ENCODE assay signal across 9 mouse cellular contexts in genomic region chr4:43728576-43728954, GRCm38 (mm10). TPM values are rescaled to one million over a fixed set of nuclear protein-coding genes. Genes with fewer than 3 reads are reported as not detected.
DNase-seq lines count a peak whose midpoint lies in the region; ATAC-seq and TF ChIP-seq lines count a peak whose summit lies in the region.
"Had no signal": no experiment of that assay in that cellular context is flagged by ENCODE, and none has a peak within 500 bp of the region (broad histone marks: within the 10 kb centered on the region; RNA-seq: fewer than 3 reads in every experiment).

No protein-coding gene starts in this region.

- peak; percentile 74 for ATAC-seq in lung, postnatal 0 days

- TF ChIP-seq CTCF in kidney, adult 2 months (conservative IDR thresholded peaks at IDR 0.05; ENCODE audit: insufficient read depth, insufficient read length, low read depth, low read length): no peak
- TF ChIP-seq CTCF in lung, postnatal 0 days (IDR thresholded peaks at IDR 0.05): no peak

- no peak overlapping the region for H3K4me3 ChIP-seq in kidney, adult 2 months (ENCODE audit: insufficient read depth, low read depth, low read length)
- H3K4me3 ChIP-seq in lung, postnatal 0 days (ENCODE audit: low read depth, low read length): no peak overlapping the region

- 21% methylated on average over 5 of the region's 5 CpGs for WGBS in kidney, adult 2 months
- 3% methylated on average over 5 of the region's 5 CpGs for WGBS in lung, postnatal 0 days

- peaks cover 3% of the 10 kb centered on the region for H3K4me1 ChIP-seq in kidney, adult 2 months (ENCODE audit: control insufficient read depth, insufficient read depth, low read length)
- peaks cover 29% of the 10 kb centered on the region; the same call in 1 of the 2 replicates for H3K4me1 ChIP-seq in lung, postnatal 0 days (ENCODE audit: insufficient read depth, low read depth, low read length)

- peak; percentile 36 for TF ChIP-seq POLR2A in kidney, adult 2 months (IDR thresholded peaks at IDR 0.05; ENCODE audit: low read depth, low read length)

- H3K27ac ChIP-seq in kidney, adult 2 months (ENCODE audit: insufficient read depth, low read depth, low read length): peak overlapping the region; percentile 97
- peak overlapping the region; percentile 97 for H3K27ac ChIP-seq in lung, postnatal 0 days (ENCODE audit: low read length)

- DNase-seq in adrenal gland, adult 18-20 months (ENCODE audit: low spot score in 2 of 2): peak; percentile 27 to 46
- DNase-seq in gastrocnemius, adult 8-10 months (ENCODE audit: low spot score in 2 of 2): peak; percentile 47 to 50
- peak; percentile 87 for DNase-seq in kidney, adult 2 months
- peak; percentile 97 for DNase-seq in lung, postnatal 0 days (ENCODE audit: low spot score)
- DNase-seq in right cerebral cortex, adult 2 months (ENCODE audit: low spot score in 2 of 2): no peak
- DNase-seq in thymus, postnatal 4 days: no peak
- no peak for DNase-seq in embryo, embryonic 9.5 days (ENCODE audit: extremely low spot score)
- DNase-seq in cerebellum, postnatal 36 days: no peak

- H3K9ac ChIP-seq in lung, postnatal 0 days (replicated peaks; ENCODE audit: low read depth): no peak overlapping the region

- H3K9me3 ChIP-seq in lung, postnatal 0 days (ENCODE audit: low read length): no peaks in the 10 kb centered on the region

- no peaks in the 10 kb centered on the region for H3K36me3 ChIP-seq in kidney, adult 2 months (ENCODE audit: control insufficient read depth, insufficient read depth, low read length)
- H3K36me3 ChIP-seq in lung, postnatal 0 days (ENCODE audit: insufficient read depth, low read length): no peaks in the 10 kb centered on the region

- peak; percentile 97 for TF ChIP-seq EP300 in lung, postnatal 0 days (IDR thresholded peaks at IDR 0.05)

- H3K27me3 ChIP-seq in kidney, adult 2 months (replicated peaks; ENCODE audit: control insufficient read depth, insufficient read depth, low read length): no peaks in the 10 kb centered on the region
- H3K27me3 ChIP-seq in lung, postnatal 0 days (replicated peaks; ENCODE audit: insufficient read depth, low read length): no peaks in the 10 kb centered on the region

- no peak overlapping the region for H3K4me2 ChIP-seq in lung, postnatal 0 days (replicated peaks; ENCODE audit: low read depth, low read length)

RNA-seq across cellular contexts. Expression of gene Spaar, which starts 1.3 kb away (rescaled TPM):
- total RNA-seq in adrenal gland, adult 18-20 months (2021): 1 to 10 TPM; 1.6 to 2.3 TPM
- 1 to 10 TPM in 1 of 4 experiments, under 1 TPM in 3; 0.77 to 1.5 (median 0.91) TPM for total RNA-seq in gastrocnemius, adult 8-10 months (2022)
- 2.4 and 2.5 TPM in 2 replicates for polyA plus RNA-seq in kidney, adult 2 months (2012; rRNA removed)
- polyA plus RNA-seq in lung, postnatal 0 days (2015; fragmentation: Nextera tagmentation; extraction: Ambion mirVana): 5.7 and 8.1 TPM in 2 replicates

RNA-seq across cellular contexts. Expression of gene Hrct1, which starts 1.6 kb away (rescaled TPM):
- 1 to 10 TPM; 2.4 to 6.4 TPM for total RNA-seq in adrenal gland, adult 18-20 months (2021)
- total RNA-seq in gastrocnemius, adult 8-10 months (2022): 1 to 10 TPM in 3 of 4 experiments, under 1 TPM in 1; 0.73 to 2.9 (median 1.7) TPM
- polyA plus RNA-seq in kidney, adult 2 months (2012; rRNA removed): 4.8 and 5.1 TPM in 2 replicates
- polyA plus RNA-seq in lung, postnatal 0 days (2015; fragmentation: Nextera tagmentation; extraction: Ambion mirVana): 11.8 and 19.3 TPM in 2 replicates

RNA-seq across cellular contexts. Expression of gene Olfr71, which starts 18.5 kb away (rescaled TPM):
- total RNA-seq in adrenal gland, adult 18-20 months (2021): not detected
- total RNA-seq in gastrocnemius, adult 8-10 months (2022): not detected
- not detected in 2 replicates for polyA plus RNA-seq in kidney, adult 2 months (2012; rRNA removed)
- 0.17 TPM in 1 of 2 replicates, not detected in the other for polyA plus RNA-seq in lung, postnatal 0 days (2015; fragmentation: Nextera tagmentation; extraction: Ambion mirVana)
- total RNA-seq: gastrocnemius, postnatal 4 days had no signal

RNA-seq across cellular contexts. Expression of gene Olfr70, which starts 28.0 kb away (rescaled TPM):
- total RNA-seq in adrenal gland, adult 18-20 months (2021): not detected
- total RNA-seq in gastrocnemius, adult 8-10 months (2022): not detected
- polyA plus RNA-seq in kidney, adult 2 months (2012; rRNA removed): not detected in 2 replicates
- not detected in 2 replicates for polyA plus RNA-seq in lung, postnatal 0 days (2015; fragmentation: Nextera tagmentation; extraction: Ambion mirVana)
- total RNA-seq: gastrocnemius, postnatal 4 days had no signal

RNA-seq across cellular contexts. Expression of gene Olfr159, which starts 42.2 kb away (rescaled TPM):
- total RNA-seq in adrenal gland, adult 18-20 months (2021): not detected
- not detected for total RNA-seq in gastrocnemius, adult 8-10 months (2022)
- polyA plus RNA-seq in kidney, adult 2 months (2012; rRNA removed): not detected in 2 replicates
- not detected in 2 replicates for polyA plus RNA-seq in lung, postnatal 0 days (2015; fragmentation: Nextera tagmentation; extraction: Ambion mirVana)
- total RNA-seq: gastrocnemius, postnatal 4 days had no signal

Comparison
In these comparisons a context has a peak if more than half of its experiments do, and no peak if none do; other contexts are left out.
1. DNase-seq: peak in adrenal gland, adult 18-20 months (2 of 2), gastrocnemius, adult 8-10 months (2 of 2), kidney, adult 2 months (single experiment) and lung, postnatal 0 days (single experiment); none in right cerebral cortex, adult 2 months (0 of 2), thymus, postnatal 4 days (single experiment), embryo, embryonic 9.5 days (single experiment) and cerebellum, postnatal 36 days (0 of 2).